Mouse (Mus musculus) embryonic facial prominence, embryonic 11.5 days (tissue): ENCODE data around the gene Rnf168. TPM values are rescaled to one million over a fixed set of nuclear protein-coding genes. Genes with fewer than 3 reads are reported as not detected.

Source experiments
- ATAC-seq: fragments of 200-750 bp; cut with Nextera tagmentation; replicated peaks from 2 replicates; pipeline ENCODE4 v1.8.0; 2017; ENCODE audit warnings: low read depth; ENCODE audit not compliant: insufficient number of reproducible peaks, low FRiP score, low TSS enrichment
- DNase-seq: peaks from one replicate; pipeline ENCODE4 v3.0.0-alpha.2; 2015; ENCODE audit warnings: low spot score
- H3K27ac ChIP-seq: fragments of 300-500 bp; sonication (generic); replicated peaks from 2 replicates; pipeline ENCODE4 v1.5.1; 2014; ENCODE audit warnings: mild to moderate bottlenecking, low read depth, low read length, control low read depth
- H3K27me3 ChIP-seq: fragments of 300-500 bp; sonication (generic); 2 replicates; pipeline ENCODE4 v1.6.1; 2014; ENCODE audit warnings: mild to moderate bottlenecking, low read length, moderate library complexity, mixed read lengths; ENCODE audit not compliant: control insufficient read depth, insufficient read depth
- H3K36me3 ChIP-seq: fragments of 300-500 bp; sonication (generic); replicated peaks from 2 replicates; pipeline ENCODE4 v1.6.1; 2014; ENCODE audit warnings: low read depth, mild to moderate bottlenecking, low read length, moderate library complexity, mixed read lengths; ENCODE audit not compliant: control insufficient read depth, insufficient read depth
- H3K4me1 ChIP-seq: fragments of 300-500 bp; sonication (generic); 2 replicates; pipeline ENCODE4 v1.6.1; 2014; ENCODE audit warnings: low read length, mixed read lengths; ENCODE audit not compliant: control insufficient read depth, insufficient read depth
- H3K4me2 ChIP-seq: fragments of 300-500 bp; sonication (generic); 2 replicates; pipeline ENCODE4 v1.6.1; 2014; ENCODE audit warnings: low read depth, mild to moderate bottlenecking, control low read depth, low read length, moderate library complexity
- H3K4me3 ChIP-seq: fragments of 300-500 bp; sonication (generic); 2 replicates; pipeline ENCODE4 v1.5.1; 2014; ENCODE audit warnings: low read depth, low read length, control low read depth
- H3K9ac ChIP-seq: fragments of 300-500 bp; sonication (generic); replicated peaks from 2 replicates; pipeline ENCODE4 v1.6.1; 2014; ENCODE audit warnings: mild to moderate bottlenecking, control low read depth, low read length
- H3K9me3 ChIP-seq: fragments of 300-500 bp; sonication (generic); replicated peaks from 2 replicates; pipeline ENCODE4 v1.6.1; 2016; ENCODE audit warnings: mild to moderate bottlenecking, low read length, inconsistent platforms, mixed read lengths; ENCODE audit not compliant: control insufficient read depth
- WGBS: fragments of 180-500 bp; shearing (Covaris S2); extraction: QIAGEN DNeasy Blood & Tissue Kit; methylation state at CpG from one replicate; pipeline ENCODE4 v1.1.7; 2014; 5-methylcytosine and 5-hydroxymethylcytosine counted together
- polyA plus RNA-seq: library from polyadenylated mRNA; unstranded; fragments of >200 nt; fragmentation: Nextera tagmentation; extraction: Ambion mirVana; gene quantifications from 2 replicates; pipeline ENCODE4 v1.2.1, GENCODE M21; 2014

Gene Rnf168
- polyA plus RNA-seq, 1 experiment from 2014 or later, result 26.0 TPM

- H3K27ac ChIP-seq, result no peak overlapping the region
- H3K36me3 ChIP-seq, result no peaks in the 10 kb centered on the region
- DNase-seq (no peak), ATAC-seq (no peak)
- no peaks in the 10 kb centered on the region for H3K4me1 ChIP-seq
- H3K4me2 ChIP-seq, result no peak overlapping the region
- H3K9me3 ChIP-seq, result no peaks in the 10 kb centered on the region
- H3K4me3 ChIP-seq, result no peak overlapping the region
- H3K27me3 ChIP-seq, result no peaks in the 10 kb centered on the region
- 35% methylated on average over 7 of the region's 7 CpGs for WGBS
- H3K9ac ChIP-seq, result no peak overlapping the region
Measured at GRCm38 (mm10) chr16:32323953-32324352, 46.7 kb downstream of the Rnf168 start.

GRCm38 (mm10) chr16:32330876-32331670 is 53.8 kb downstream of the Rnf168 start:
- Histone ChIP-seq H3K27ac (no peak overlapping the region), H3K4me1 (no peaks in the 10 kb centered on the region), H3K27me3 (no peaks in the 10 kb centered on the region), H3K9me3 (no peaks in the 10 kb centered on the region), H3K9ac (no peak overlapping the region), H3K36me3 (no peaks in the 10 kb centered on the region), H3K4me2 (no peak overlapping the region; the same call in 1 of the 2 replicates), H3K4me3 (no peak overlapping the region)
- DNase-seq, result peak; percentile 50
- 52% methylated on average over 9 of the region's 9 CpGs for WGBS
- ATAC-seq, result no peak

- no peaks in the 10 kb centered on the region for H3K4me1 ChIP-seq
- peak within 1 kb of the TSS; percentile 98 for H3K9ac ChIP-seq
- no peaks in the 10 kb centered on the region for H3K36me3 ChIP-seq
- H3K27me3 ChIP-seq, result no peaks in the 10 kb centered on the region
- peak within 1 kb of the TSS; percentile 95 for H3K27ac ChIP-seq
- WGBS, result 0% methylated on average over 44 of the region's 52 CpGs
- DNase-seq, result peak; percentile 97
- H3K9me3 ChIP-seq, result no peaks in the 10 kb centered on the region
- peak within 1 kb of the TSS; percentile 41 for H3K4me2 ChIP-seq
- ATAC-seq, result peak; percentile 93
- peak within 1 kb of the TSS; percentile 90 for H3K4me3 ChIP-seq
Measured at GRCm38 (mm10) chr16:32332040-32332555, 54.8 kb downstream of the Rnf168 start, which contains the start of gene Ubxn7. TSS of gene Ubxn7 (plus strand) at chr16:32332257.

- ATAC-seq, result peak; percentile 74
- H3K36me3 ChIP-seq, result no peaks in the 10 kb centered on the region
- no peaks in the 10 kb centered on the region for H3K27me3 ChIP-seq
- H3K9ac ChIP-seq, result peak overlapping the region; percentile 98
- H3K4me2 ChIP-seq, result peak overlapping the region; percentile 41
- under 1% methylated on average over 47 of the region's 54 CpGs for WGBS
- H3K27ac ChIP-seq, result peak overlapping the region; percentile 95
- H3K9me3 ChIP-seq, result no peaks in the 10 kb centered on the region
- H3K4me3 ChIP-seq, result peak overlapping the region; percentile 90
- no peaks in the 10 kb centered on the region for H3K4me1 ChIP-seq
- DNase-seq, result peak; percentile 64
Measured at GRCm38 (mm10) chr16:32332556-32333511, 55.6 kb downstream of the Rnf168 start.

- DNase-seq (no peak), ATAC-seq (no peak)
- no peaks in the 10 kb centered on the region for H3K4me1 ChIP-seq
- H3K27ac ChIP-seq, result no peak overlapping the region
- H3K4me3 ChIP-seq, result no peak overlapping the region
- H3K9ac ChIP-seq, result no peak overlapping the region
- WGBS, result 92% methylated on average over 5 of the region's 5 CpGs
- H3K9me3 ChIP-seq, result no peaks in the 10 kb centered on the region
- H3K4me2 ChIP-seq, result no peak overlapping the region
- H3K36me3 ChIP-seq, result no peaks in the 10 kb centered on the region
- no peaks in the 10 kb centered on the region for H3K27me3 ChIP-seq
Measured at GRCm38 (mm10) chr16:32335146-32335545, 57.9 kb downstream of the Rnf168 start.

GRCm38 (mm10) chr16:32336026-32336780 is 58.9 kb downstream of the Rnf168 start:
- 84% methylated on average over 7 of the region's 7 CpGs for WGBS
- H3K9ac ChIP-seq, result no peak overlapping the region
- H3K27ac ChIP-seq, result no peak overlapping the region

GRCm38 (mm10) chr16:32337001-32337400 is 59.7 kb downstream of the Rnf168 start:
- ATAC-seq (no peak), DNase-seq (no peak)
- H3K4me2 ChIP-seq, result no peak overlapping the region
- no peaks in the 10 kb centered on the region for H3K4me1 ChIP-seq
- H3K9me3 ChIP-seq, result no peaks in the 10 kb centered on the region
- H3K9ac ChIP-seq, result no peak overlapping the region
- H3K27me3 ChIP-seq, result no peaks in the 10 kb centered on the region
- H3K4me3 ChIP-seq, result no peak overlapping the region
- no peak overlapping the region for H3K27ac ChIP-seq
- no peaks in the 10 kb centered on the region for H3K36me3 ChIP-seq

More at GRCm38 (mm10) chr16:32336026-32336780, 58.9 kb downstream of the Rnf168 start:
- Histone ChIP-seq H3K27me3 (no peaks in the 10 kb centered on the region), H3K36me3 (no peaks in the 10 kb centered on the region), H3K9me3 (no peaks in the 10 kb centered on the region), H3K4me2 (no peak overlapping the region), H3K4me3 (no peak overlapping the region), H3K4me1 (no peaks in the 10 kb centered on the region)
- ATAC-seq (no peak), DNase-seq (no peak)
